Mouse (Mus musculus) spleen, adult 2 months (tissue): ENCODE measurements around the gene Eif3f. TPM values are rescaled to one million over a fixed set of nuclear protein-coding genes. Genes with fewer than 3 reads are reported as not detected.

Source experiments
- DNase-seq, 2 experiments: peaks; one replicate each; pipeline versions ENCODE4 v3.0.0 to v3.0.0-alpha.2; 2012 to 2021; ENCODE audit warnings: low spot score in 2 of 2, low read depth in 1 of 2
- H3K27ac ChIP-seq: fragments of 200-500 bp; 2 replicates; pipeline ENCODE4 v1.5.1; 2012; ENCODE audit warnings: low read length, inconsistent platforms; ENCODE audit not compliant: insufficient read depth
- H3K27me3 ChIP-seq: fragments of 200-500 bp; 2 replicates; pipeline ENCODE4 v1.6.1; 2012; ENCODE audit warnings: mild to moderate bottlenecking, moderate library complexity, low read length, inconsistent platforms; ENCODE audit not compliant: control insufficient read depth, insufficient read depth
- H3K36me3 ChIP-seq: fragments of 200-500 bp; 2 replicates; pipeline ENCODE4 v1.6.1; 2012; ENCODE audit warnings: mild to moderate bottlenecking, low read length, inconsistent platforms; ENCODE audit not compliant: control insufficient read depth, insufficient read depth
- H3K4me1 ChIP-seq: fragments of 200-500 bp; 2 replicates; pipeline ENCODE4 v1.6.1; 2011; ENCODE audit warnings: inconsistent platforms; ENCODE audit not compliant: control insufficient read depth, insufficient read depth, insufficient read length
- H3K4me3 ChIP-seq: fragments of 200-500 bp; 2 replicates; pipeline ENCODE4 v1.5.1; 2011; ENCODE audit warnings: mild to moderate bottlenecking, inconsistent platforms; ENCODE audit not compliant: insufficient read depth, insufficient read length; ENCODE audit errors: extremely low read depth
- CTCF ChIP-seq: fragments of 200-500 bp; IDR thresholded peaks from 2 replicates; pipeline ENCODE4 v1.5.1; 2011; ENCODE audit warnings: mild to moderate bottlenecking, inconsistent platforms; ENCODE audit not compliant: insufficient read depth, insufficient read length, insufficient replicate concordance; ENCODE audit errors: extremely low read depth
- POLR2A ChIP-seq: fragments of 200-500 bp; IDR thresholded peaks from 2 replicates; pipeline ENCODE4 v1.6.1; 2011; ENCODE audit warnings: low read depth, low read length, inconsistent platforms
- WGBS: fragments of 180-500 bp; shearing (Covaris S2); methylation state at CpG from one replicate; pipeline ENCODE4 v1.1.7; 2018; 5-methylcytosine and 5-hydroxymethylcytosine counted together
- polyA plus RNA-seq: library from polyadenylated mRNA; depleted of rRNA; stranded (reverse); fragments of >200 nt; gene quantifications from 2 replicates; pipeline ENCODE4 v1.2.3, GENCODE M21; 2012; rRNA removed

The Eif3f gene
- polyA plus RNA-seq, 1 experiment: 142 TPM

DNA sequence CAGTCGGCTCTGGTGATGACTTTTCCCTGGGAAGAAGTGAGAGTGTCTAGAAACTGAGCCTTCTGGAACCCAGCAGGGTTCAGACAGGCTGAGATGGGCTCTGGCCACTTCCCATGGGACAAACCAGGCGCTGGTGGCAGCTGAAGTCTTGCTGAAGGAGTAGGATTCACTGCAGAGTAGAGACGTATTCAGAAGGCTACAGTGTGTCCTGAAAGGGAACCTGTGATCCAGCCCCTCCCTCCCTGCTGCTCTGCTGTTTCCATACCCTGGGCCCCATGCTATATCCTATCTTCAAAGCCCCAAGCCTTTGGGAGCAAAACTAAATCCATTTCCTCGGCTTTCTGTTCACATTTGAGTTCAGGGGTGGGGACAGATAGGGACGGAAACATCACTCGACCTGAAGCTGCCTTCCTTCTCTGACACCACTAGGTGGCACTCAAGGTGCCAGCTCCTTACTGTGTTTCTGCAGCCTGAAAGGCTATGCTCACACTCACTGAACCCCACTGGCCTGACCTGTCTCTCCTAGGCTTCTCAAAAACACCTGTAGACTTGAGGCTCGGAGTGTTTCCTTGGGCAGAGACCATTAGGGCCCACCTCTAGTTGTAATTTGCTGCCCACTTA, 32.6 kb downstream of the Eif3f start:
- DNase-seq: no peak
- peak; percentile 67; the same call in 1 of the 2 replicates for TF ChIP-seq CTCF
- TF ChIP-seq POLR2A: no peak
- Histone ChIP-seq H3K4me1 (no peaks in the 10 kb centered on the region), H3K27me3 (no peaks in the 10 kb centered on the region), H3K27ac (no peak overlapping the region), H3K36me3 (no peaks in the 10 kb centered on the region), H3K4me3 (no peak overlapping the region)
- WGBS: 30% methylated on average over 7 of the region's 7 CpGs

DNA sequence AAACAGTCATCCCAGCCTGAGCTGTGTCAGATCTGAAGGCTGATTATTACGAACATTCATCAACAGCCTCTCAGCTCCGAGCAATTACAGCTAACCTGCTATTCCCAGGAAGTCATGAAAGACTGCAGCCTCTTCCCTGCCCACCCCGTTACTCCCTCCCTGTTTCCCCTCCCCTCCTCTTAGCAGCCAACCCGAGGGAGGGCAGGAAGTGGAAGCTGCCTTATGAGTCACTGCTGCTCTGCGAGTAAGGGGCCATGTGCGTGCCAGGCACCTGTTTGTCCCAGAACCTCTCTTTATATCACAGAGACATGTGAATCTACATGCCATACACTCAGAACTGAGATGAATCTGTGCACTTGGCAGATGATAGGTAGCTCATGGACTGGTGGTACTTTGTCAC, 34.0 kb downstream of the Eif3f start:
- DNase-seq: no peak
- WGBS: 26% methylated on average over 6 of the region's 6 CpGs
- H3K36me3 ChIP-seq: no peaks in the 10 kb centered on the region
- TF ChIP-seq CTCF (no peak), POLR2A (no peak)
- H3K4me3 ChIP-seq: no peak overlapping the region
- no peak overlapping the region for H3K27ac ChIP-seq
- H3K27me3 ChIP-seq: no peaks in the 10 kb centered on the region
- no peaks in the 10 kb centered on the region for H3K4me1 ChIP-seq

DNA sequence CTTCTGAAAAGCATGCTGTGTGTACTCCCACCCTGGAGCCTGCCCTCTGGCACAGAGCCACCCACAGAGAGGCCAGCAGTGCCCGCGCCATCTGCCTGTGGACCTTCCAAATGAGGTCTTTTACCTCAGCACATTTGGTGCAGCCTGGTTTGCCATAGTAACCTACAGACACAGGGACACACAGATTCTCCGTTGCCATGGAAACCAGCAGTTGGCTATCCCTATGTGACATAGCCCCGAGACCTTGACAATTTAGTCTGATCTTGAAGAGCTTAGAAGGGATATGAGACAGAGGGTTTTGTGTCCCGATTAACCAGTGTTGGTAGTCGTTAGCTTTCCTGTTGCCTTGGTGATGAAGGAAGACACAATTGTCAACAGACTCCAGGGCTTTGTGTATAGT, 38.1 kb downstream of the Eif3f start:
- no peaks in the 10 kb centered on the region for H3K4me1 ChIP-seq
- WGBS: 76% methylated on average over 6 of the region's 6 CpGs
- no peaks in the 10 kb centered on the region for H3K27me3 ChIP-seq
- no peak for DNase-seq
- H3K27ac ChIP-seq: no peak overlapping the region
- TF ChIP-seq POLR2A (no peak), CTCF (no peak)
- no peak overlapping the region for H3K4me3 ChIP-seq
- no peaks in the 10 kb centered on the region for H3K36me3 ChIP-seq

DNA sequence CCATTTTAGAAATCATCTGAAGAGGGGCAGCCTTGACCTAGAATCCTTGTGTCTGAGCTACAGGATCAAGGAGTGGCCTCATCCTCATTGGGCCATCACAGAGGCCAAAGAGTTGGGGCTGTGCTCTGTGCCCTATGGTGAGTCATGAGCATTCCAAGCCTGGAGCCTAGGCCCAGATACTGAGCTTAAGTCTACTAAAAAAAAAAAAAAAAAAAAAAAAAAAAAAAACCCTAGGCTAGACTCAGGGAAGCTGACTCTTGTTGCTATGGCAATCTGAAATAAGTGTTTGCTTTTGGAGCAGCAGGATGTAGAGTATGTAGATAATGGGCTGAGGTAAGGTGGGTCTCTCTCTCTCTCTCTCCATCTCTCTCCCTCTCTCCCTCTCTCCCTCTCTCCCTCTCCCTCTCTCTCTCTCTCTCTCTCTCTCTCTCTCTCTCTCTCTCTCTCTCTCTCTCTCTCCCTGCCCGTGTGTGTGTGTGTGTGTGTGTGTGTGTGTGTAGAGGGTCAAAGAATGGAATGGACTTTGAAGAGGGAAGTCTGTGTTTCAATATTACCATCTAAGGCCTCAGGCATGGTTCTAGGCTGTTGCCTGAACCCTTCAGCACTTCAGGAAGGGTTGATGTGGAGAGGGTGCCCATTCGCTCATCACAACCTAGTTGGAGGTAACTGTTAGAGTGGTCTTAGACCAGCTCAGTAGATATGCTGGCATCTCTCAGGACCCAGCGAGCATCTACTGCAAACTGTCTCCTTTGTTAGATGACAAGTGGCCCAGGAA, 51.9 kb downstream of the Eif3f start:
- Histone ChIP-seq H3K4me1 (no peaks in the 10 kb centered on the region), H3K4me3 (no peak overlapping the region), H3K36me3 (no peaks in the 10 kb centered on the region), H3K27me3 (no peaks in the 10 kb centered on the region), H3K27ac (no peak overlapping the region)
- WGBS: 74% methylated on average over 2 of the region's 3 CpGs
- no peak for DNase-seq
- TF ChIP-seq POLR2A (no peak), CTCF (no peak)

DNA sequence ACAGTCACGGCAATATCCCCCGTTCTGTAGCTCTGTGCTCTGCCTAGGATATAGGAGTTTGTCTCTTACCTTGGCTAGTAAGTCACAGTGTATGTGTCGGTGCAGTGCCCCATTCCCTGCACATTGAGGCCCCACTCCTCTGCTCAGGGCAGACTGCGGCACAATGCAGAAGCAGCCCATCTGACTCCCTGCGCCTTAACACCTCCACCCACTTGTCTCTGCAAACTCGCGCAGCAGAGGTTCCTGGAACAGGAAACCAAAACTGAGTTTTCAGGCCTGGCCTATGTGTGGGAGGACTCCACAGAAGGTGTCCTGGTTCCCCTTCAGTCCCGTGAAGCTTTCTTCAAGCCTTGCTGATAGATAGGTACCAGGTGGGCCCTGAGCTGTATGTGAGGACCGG, 57.0 kb downstream of the Eif3f start:
- Histone ChIP-seq H3K4me3 (no peak overlapping the region), H3K27ac (no peak overlapping the region), H3K4me1 (no peaks in the 10 kb centered on the region), H3K36me3 (no peaks in the 10 kb centered on the region), H3K27me3 (no peaks in the 10 kb centered on the region)
- DNase-seq: no peak
- TF ChIP-seq POLR2A: no peak
- TF ChIP-seq CTCF: no peak
- 44% methylated on average over 9 of the region's 9 CpGs for WGBS

Other genes with a start within 250 kb of the Eif3f start
- gene Olfr512, start 221.1 kb upstream of the Eif3f start, polyA plus RNA-seq: not detected in 2 replicates
- gene Olfr513, start 183.4 kb upstream of the Eif3f start, polyA plus RNA-seq: not detected in 2 replicates
- gene Olfr514, start 108.4 kb upstream of the Eif3f start, polyA plus RNA-seq: not detected in 2 replicates
- gene Olfr516, start 83.9 kb upstream of the Eif3f start, polyA plus RNA-seq: not detected in 2 replicates
- not detected in 2 replicates for gene Olfr517, start 62.0 kb upstream of the Eif3f start, polyA plus RNA-seq
- not detected in 2 replicates for gene Olfr518, start 49.4 kb upstream of the Eif3f start, polyA plus RNA-seq
- gene Olfr519, start 40.0 kb upstream of the Eif3f start, polyA plus RNA-seq: not detected in 2 replicates
- 0.26 and 0.43 TPM in 2 replicates for gene Nlrp10, start 4.2 kb upstream of the Eif3f start, polyA plus RNA-seq
- 0.19 and 0.34 TPM in 2 replicates for gene Tub, start 15.9 kb downstream of the Eif3f start, polyA plus RNA-seq
- gene Ric3, start 148.9 kb downstream of the Eif3f start, polyA plus RNA-seq: 0.19 and 0.21 TPM in 2 replicates
- 0.89 and 2.4 TPM in 2 replicates for gene Lmo1, start 240.8 kb downstream of the Eif3f start, polyA plus RNA-seq